Mouse (Mus musculus) adrenal gland, postnatal 10 days (tissue): ENCODE measurements around the gene Dstyk. TPM values are rescaled to one million over a fixed set of nuclear protein-coding genes. Genes with fewer than 3 reads are reported as not detected.

ENCODE experiments used
- DNase-seq: peaks from one replicate; pipeline ENCODE4 v3.0.0; 2021; ENCODE audit warnings: mixed read lengths
- long read RNA-seq, 2 experiments: library from polyadenylated mRNA; stranded (forward); transcript quantifications; one replicate each; pipeline ENCODE4 v2.0.0; 2021
- total RNA-seq, 2 experiments: library from RNA; stranded (reverse); gene quantifications; 2 replicates each; pipeline ENCODE4 v1.2.3; 2021

Gene Dstyk
- 10 to 100 TPM; 18.6 to 25.2 TPM for total RNA-seq
- long read RNA-seq, experiment 1, full-length matches to known transcripts = 3 of 9 reads
- long read RNA-seq, experiment 1, partial matches to known transcripts = 4 of 9 reads
- long read RNA-seq, experiment 1, other reads (novel, unspliced or antisense) = 2 of 9 reads
- long read RNA-seq, experiment 2, full-length matches to known transcripts = 5 of 10 reads
- long read RNA-seq, experiment 2, partial matches to known transcripts = 3 of 10 reads
- long read RNA-seq, experiment 2, other reads (novel, unspliced or antisense) = 2 of 10 reads

- DNase-seq = peak; percentile 95
Observed at GRCm38 (mm10) chr1:132417319-132418251, at the start of gene Dstyk. Dstyk (plus strand) TSS chr1:132417555.

DNA sequence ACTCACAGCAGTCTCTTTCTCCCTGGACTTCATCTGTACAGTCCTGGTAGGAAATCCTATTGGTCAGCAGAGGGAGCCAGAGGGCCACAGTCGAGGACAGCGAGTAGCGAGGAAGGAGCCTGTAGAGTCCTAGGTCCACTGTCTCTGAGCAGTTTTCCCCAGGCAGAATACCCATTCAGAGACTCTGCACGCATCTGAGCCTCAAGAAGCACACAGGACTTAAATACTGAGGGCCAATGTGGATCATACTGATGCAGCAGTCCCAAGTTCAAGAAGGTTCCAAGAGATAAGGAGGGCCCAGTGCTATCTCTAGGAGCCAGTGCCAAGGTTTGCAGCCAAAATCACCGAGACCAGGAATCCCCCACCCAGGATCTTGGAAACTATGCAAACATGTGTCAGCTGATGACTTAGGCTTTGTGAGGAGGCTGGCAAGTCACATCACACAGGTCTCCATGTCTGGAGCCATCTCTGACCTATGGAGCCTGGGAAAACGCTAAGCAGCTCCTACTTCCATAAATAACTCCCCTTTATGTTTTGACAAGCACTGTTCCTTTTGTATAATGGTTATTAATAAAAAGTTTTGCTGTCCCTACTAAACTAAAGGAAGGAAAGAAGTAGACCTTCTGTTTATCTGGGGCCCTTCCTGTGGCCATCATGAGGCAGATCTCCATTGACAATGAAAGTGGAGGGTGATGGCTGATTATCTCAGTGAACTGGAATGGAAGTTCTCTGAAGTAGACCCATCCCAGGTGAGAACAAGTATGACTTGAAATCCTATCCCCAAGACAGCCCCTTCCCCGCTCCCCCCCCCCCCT is 49.5 kb upstream of the Dstyk start:
- peak; percentile 91 for DNase-seq

- DNase-seq = peak; percentile 60
Observed at GRCm38 (mm10) chr1:132370681-132371173, 46.6 kb upstream of the Dstyk start.

DNA sequence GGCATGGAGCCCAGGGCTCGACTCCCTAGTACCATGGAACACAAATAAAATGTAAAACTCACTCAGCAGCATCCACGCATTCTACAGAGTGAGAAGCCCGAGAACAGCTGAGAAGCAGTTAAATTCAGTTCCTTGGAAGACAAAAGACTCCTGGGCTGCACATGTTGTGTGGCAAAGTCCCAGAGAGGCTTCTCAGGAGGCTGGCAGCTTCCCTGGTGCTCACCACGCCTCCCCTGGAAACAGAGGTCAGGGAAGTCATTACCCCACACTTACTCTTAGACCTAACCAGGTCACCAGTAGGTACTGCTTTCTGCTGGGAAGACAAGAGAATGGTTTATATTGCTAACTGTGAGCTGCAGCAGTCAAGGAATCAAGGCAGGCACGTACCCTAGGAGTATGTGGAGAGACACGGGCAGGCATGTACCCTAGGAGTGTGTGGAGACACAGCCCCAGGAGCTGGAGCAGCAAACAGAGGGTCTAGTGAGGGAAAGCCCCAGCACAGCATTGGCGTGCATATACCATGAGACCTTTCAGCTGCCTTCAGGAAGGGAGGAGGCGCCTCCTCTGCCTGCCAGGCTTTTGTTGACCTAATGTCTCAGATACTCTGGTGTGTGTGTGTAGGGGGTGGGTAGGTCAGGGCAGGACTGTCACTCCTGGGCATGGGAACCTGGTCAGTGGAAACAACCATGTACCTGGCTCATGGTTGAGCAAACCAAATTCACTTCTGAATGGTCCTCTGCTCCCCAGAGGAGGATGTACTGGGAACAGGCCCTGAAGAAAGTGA is 45.9 kb upstream of the Dstyk start:
- no peak for DNase-seq

DNA sequence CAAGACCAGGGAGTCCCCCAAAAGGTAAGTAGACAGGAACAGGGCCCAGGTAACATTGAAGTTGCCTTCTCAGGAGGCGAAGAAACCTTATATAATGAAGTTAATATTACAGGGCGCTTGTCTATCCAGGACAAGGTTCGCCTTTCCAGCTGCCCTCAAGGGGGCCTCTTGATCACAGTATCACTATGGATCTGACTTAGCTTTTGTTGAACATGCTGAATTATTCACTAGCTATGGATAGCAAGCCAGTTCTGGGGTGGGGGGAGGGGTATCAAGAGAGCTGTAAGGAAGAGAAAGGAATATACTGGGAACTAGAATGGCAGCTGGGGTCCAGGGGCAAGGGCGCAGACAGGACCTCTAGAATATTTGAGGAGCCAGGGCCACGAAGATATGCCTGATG is 45.0 kb upstream of the Dstyk start:
- DNase-seq = no peak

- DNase-seq = no peak
Observed at GRCm38 (mm10) chr1:132372896-132373534, 44.3 kb upstream of the Dstyk start.

- peak; percentile 52 for DNase-seq
Observed at GRCm38 (mm10) chr1:132374140-132374872, 43.0 kb upstream of the Dstyk start.

GRCm38 (mm10) chr1:132374873-132375244 is 42.5 kb upstream of the Dstyk start:
- DNase-seq = no peak

DNA sequence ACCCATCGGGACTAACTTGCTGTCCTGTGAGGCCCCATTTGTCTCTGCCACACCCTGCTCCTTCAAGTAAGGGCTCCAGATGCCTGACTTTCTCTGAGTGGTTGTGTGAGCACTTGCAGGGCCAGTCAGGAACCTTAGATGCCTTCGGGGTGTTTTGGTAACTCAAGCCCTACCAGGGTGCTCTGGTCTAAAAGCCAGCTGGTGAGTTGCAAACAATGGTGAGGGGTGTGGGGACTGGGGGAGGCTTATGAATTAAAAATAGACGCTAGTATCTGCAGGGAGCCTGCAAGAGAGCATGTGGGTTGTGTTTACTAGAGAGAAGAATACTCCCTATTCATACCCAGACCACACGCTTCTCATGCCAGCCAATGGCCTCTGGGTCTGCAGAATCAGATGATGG is 42.1 kb upstream of the Dstyk start:
- DNase-seq = no peak

DNA sequence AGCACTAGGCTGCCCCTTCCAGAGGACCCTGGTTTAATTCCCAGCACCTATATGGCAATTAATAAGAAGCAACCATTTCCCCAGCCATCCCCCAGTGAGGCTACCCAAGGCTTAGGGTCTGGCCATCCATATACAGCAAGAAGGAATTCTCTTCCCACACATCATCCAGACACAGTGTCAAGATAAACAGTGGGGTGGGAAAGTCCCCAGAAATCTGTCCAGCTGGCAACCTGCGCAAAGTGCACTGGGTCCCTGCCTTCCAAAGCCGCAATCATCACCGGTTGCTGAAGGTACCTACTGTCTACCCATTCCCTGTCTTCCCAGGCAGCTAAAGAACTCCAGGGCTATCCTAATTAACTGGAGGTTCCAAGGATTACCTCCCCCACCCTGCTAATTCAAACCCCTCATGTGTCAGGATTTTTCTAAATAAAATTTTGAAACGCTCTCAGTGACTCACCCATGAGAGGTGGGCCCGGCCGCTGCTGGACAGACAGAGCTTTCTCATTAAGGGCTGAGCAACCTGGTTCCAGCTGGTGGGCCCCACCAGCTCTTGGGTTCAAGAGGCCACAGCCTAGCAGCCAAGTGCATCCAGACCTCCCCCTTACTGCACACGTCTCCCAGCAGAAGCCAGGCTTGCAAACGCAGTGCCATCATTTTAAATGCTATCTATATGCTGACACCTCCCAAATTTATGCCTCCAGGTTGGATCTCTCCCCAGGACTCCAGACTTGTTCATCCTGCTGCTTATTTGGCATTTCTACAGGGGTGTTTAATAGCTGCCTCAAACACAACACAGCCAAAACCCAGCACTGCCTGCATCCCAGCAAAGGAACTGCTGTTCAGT is 40.9 kb upstream of the Dstyk start:
- no peak for DNase-seq

- peak; percentile 12 for DNase-seq
Observed at GRCm38 (mm10) chr1:132377055-132377365, 40.3 kb upstream of the Dstyk start.

- DNase-seq = peak; percentile 2
Observed at GRCm38 (mm10) chr1:132377811-132378210, 39.5 kb upstream of the Dstyk start.

GRCm38 (mm10) chr1:132380550-132381100 is 36.7 kb upstream of the Dstyk start:
- no peak for DNase-seq

DNA sequence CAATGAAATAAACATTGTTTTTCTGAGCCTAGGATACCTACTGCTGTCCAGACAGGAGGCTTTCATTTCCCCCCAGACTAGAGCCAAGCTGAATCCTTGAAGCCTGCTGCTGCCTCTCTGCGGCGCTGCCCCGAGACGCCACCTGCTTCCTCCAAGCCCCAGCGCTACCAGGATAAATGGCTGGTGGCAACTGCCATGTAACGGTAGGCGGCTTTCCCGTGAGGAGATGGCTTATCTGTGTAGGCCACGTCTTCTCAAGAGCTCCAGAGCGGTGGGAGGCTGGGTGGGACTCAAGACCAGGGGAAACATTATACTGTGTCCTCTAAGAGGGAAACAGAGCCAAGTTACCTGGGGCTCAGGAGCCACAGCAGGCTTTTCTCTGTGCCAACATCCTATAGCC is 35.4 kb upstream of the Dstyk start:
- no peak for DNase-seq

- DNase-seq = no peak
Observed at GRCm38 (mm10) chr1:132384001-132384554, 33.3 kb upstream of the Dstyk start.

- no peak for DNase-seq
Observed at GRCm38 (mm10) chr1:132385266-132385665, 32.1 kb upstream of the Dstyk start.

GRCm38 (mm10) chr1:132385711-132386110 is 31.6 kb upstream of the Dstyk start:
- no peak for DNase-seq

DNA sequence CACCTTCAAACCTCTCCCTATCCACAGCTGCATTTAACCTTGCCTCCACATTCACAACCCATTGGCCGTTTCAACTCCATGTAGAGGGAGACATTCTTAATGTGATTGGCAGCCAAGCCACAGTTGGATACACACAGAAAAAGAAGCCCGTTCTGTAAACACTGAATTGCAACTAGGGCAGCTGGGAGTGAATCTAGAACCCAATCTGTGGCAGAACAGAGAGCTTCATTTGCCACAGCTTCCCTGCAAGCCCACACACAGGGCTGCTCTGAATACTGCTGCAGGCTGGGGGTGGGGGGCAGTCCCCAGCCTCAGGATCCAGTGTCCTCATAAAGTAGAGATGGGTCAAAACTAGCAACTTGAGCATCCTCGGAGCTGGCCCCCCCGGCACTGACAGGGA is 31.1 kb upstream of the Dstyk start:
- DNase-seq = no peak

DNA sequence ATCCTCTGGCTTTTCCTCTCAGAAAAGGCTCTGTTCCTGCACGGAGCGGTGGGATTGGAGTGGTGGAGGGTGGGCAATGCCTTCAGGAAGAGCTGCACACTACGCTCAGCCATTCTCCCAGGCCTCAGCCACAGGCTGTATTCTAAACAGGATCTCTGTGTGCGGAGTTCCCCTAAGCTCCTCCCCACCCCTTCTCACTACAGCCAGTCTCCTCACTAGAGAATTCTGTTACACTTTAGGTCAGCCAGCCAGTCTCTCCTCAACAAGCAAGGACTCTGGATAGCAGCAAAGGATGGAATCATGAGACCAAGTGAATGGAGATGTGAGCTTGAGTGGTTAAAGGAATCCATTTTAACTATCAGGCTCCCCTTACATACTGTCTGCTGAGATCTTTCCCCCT is 29.4 kb upstream of the Dstyk start:
- DNase-seq = no peak
